Mouse (Mus musculus): ENCODE data around the gene Ap1s2.

Gene Ap1s2

GRCm38 (mm10) chrX:163981092-163981491 is 72.3 kb downstream of the Ap1s2 start:
- no peak for DNase-seq (ENCODE audit: low read depth)

- DNase-seq (ENCODE audit: low read depth): no peak
These were observed 72.7 kb downstream of the Ap1s2 start for GRCm38 (mm10) chrX:163981500-163981899.

- DNase-seq (ENCODE audit: low read depth): no peak
These were observed 73.3 kb downstream of the Ap1s2 start for GRCm38 (mm10) chrX:163982129-163982528.
